Mouse (Mus musculus) CH12.LX (cell line): ENCODE data around the gene Sdf4.

ENCODE experiments used
- CHD2 ChIP-seq: IDR thresholded peaks from 2 replicates; pipeline ENCODE4 v1.6.1; 2011; ENCODE audit warnings: low read length, improper control_type of control experiment
- CTCF ChIP-seq, 2 experiments: IDR thresholded peaks in 1 of 2; conservative IDR thresholded peaks in 1 of 2; 2 replicates each; pipeline ENCODE4 v1.5.1; 2011 to 2012; ENCODE audit warnings: low read depth in 2 of 2, low read length in 2 of 2, improper control_type of control experiment in 1 of 2, inconsistent platforms in 1 of 2, mild to moderate bottlenecking in 1 of 2, moderate library complexity in 1 of 2
- EP300 ChIP-seq: IDR thresholded peaks from 2 replicates; pipeline ENCODE4 v1.6.1; 2011; ENCODE audit warnings: low read length, improper control_type of control experiment
- GABPA ChIP-seq: IDR thresholded peaks from 2 replicates; pipeline ENCODE4 v1.6.1; 2012; ENCODE audit warnings: low read depth, low read length, improper control_type of control experiment, inconsistent platforms; ENCODE audit not compliant: insufficient replicate concordance
- MAFK ChIP-seq: IDR thresholded peaks from 2 replicates; pipeline ENCODE4 v1.6.1; 2011; ENCODE audit warnings: low read length, improper control_type of control experiment; ENCODE audit not compliant: insufficient replicate concordance
- MAX ChIP-seq: IDR thresholded peaks from 2 replicates; pipeline ENCODE4 v1.6.1; 2011; ENCODE audit warnings: low read length, improper control_type of control experiment
- NELFE ChIP-seq: IDR thresholded peaks from 2 replicates; pipeline ENCODE4 v1.6.1; 2011; ENCODE audit warnings: low read depth, low read length, improper control_type of control experiment
- POLR2A ChIP-seq: IDR thresholded peaks from 2 replicates; pipeline ENCODE4 v1.6.1; 2011; ENCODE audit warnings: low read depth, mild to moderate bottlenecking, improper control_type of control experiment, low read length
- SMC3 ChIP-seq: IDR thresholded peaks from 2 replicates; pipeline ENCODE4 v1.6.1; 2011; ENCODE audit warnings: low read depth, low read length, improper control_type of control experiment
- USF1 ChIP-seq: IDR thresholded peaks from 2 replicates; pipeline ENCODE4 v1.6.1; 2014; ENCODE audit warnings: low read depth, mild to moderate bottlenecking, inconsistent platforms, low read length, improper control_type of control experiment
- ZNF384 ChIP-seq: IDR thresholded peaks from 2 replicates; pipeline ENCODE4 v1.6.1; 2012; ENCODE audit warnings: low read depth, low read length, improper control_type of control experiment, inconsistent platforms

- no peak for TF ChIP-seq POLR2A
- no peak for TF ChIP-seq USF1
- TF ChIP-seq CTCF (conservative IDR thresholded peaks at IDR 0.05 in 1 of 2, IDR thresholded peaks at IDR 0.05 in 1 of 2; ENCODE audit: low read depth in 2 of 2, low read length in 2 of 2), result no peak
- TF ChIP-seq NELFE, result no peak
- no peak for TF ChIP-seq ZNF384
- no peak for TF ChIP-seq MAFK
- TF ChIP-seq MAX, result no peak
- no peak for TF ChIP-seq SMC3
- no peak for TF ChIP-seq GABPA
- no peak for TF ChIP-seq CHD2
- no peak for TF ChIP-seq EP300
Measured at GRCm38 (mm10) chr4:156058826-156059225, 66.2 kb downstream of the Sdf4 start.
